Mouse (Mus musculus) embryo, embryonic 11 days (tissue): ENCODE results near the gene Zfp36l3.
A peak's percentile ranks its signal among the peaks of the same experiment; 100 is the strongest.
"Not testable (repeated sequence)": the region's sequence is repeated elsewhere in the genome, so short reads cannot be mapped to it uniquely, and the experiment has no call there.

Experiments
- DNase-seq: peaks from one replicate; pipeline ENCODE4 v3.0.0-alpha.2; 2015

Zfp36l3 gene

GRCm38 (mm10) chrX:53776276-53776675 is at the start of gene Zfp36l3:
Zfp36l3 (minus strand) TSS chrX:53776394.
- no peak for DNase-seq

DNA sequence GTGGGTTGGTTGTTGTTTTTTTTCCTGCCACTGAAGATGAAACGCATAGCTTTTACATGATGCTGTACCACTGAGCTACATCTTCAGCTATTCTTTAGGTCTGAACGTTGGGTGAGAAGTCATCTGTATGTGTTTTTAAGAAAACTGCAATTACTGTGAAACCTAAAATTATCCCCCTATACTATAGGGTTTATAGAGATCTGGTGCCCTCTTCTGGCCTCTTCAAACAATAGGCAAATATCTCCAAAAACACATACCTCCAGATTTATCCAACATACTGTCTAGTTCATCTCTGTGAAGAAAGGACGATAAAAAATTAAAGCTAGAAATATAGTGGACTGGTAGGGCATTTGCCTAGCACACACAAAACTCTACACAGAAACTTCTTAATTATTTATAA is 22.9 kb upstream of the Zfp36l3 start:
- DNase-seq: peak; percentile 14

- not testable (repeated sequence) for DNase-seq
Observed at GRCm38 (mm10) chrX:53797519-53797918, 21.3 kb upstream of the Zfp36l3 start, which contains the start of gene Xlr. Xlr (minus strand) TSS chrX:53797706.

DNA sequence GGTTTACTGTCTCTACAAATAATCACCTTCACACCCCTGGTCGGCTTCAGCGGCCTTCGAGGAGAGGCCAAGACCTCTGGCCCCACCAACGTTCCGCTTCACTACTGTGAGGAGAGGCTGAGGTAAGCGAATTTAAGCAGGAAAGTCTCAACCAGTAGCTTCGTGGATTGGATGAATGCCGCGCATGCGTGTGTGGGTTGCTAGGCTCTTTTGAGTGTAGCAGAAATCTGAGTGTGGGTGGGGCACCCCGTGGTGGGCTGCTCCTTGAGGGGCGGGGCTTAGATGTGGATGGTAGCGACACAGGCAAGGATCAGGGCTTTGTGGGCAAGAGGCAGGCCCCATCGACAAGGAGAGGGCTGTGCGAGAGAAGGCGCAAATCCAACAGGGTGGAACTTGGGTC is 18.5 kb downstream of the Zfp36l3 start, which contains the start of gene 1700013H16Rik:
Gene 1700013H16Rik, minus strand, starts transcription at position 96 of the 400 bp plus-strand sequence.
- DNase-seq: no peak

GRCm38 (mm10) chrX:53752851-53753250 is 23.3 kb downstream of the Zfp36l3 start:
- no peak for DNase-seq

DNA sequence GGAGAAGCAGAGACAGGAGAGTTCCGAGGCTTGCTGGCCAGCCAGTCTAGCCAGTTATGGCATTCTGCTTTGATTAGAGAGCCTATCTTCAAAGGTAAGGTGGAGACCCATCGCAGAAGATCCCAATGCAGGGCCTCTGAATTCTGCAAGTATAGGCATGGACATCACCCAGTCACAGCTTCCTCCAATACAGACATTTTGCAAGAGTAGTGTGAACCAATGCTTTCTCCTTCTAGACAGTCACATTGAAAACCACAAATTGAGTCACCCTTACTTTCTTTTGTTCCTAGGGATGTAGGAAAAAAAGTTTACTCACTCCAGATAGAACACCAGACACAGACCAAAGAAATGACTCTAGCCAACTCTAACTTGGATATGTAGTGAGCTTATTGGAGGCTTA is 47.2 kb downstream of the Zfp36l3 start:
- DNase-seq: no peak

DNA sequence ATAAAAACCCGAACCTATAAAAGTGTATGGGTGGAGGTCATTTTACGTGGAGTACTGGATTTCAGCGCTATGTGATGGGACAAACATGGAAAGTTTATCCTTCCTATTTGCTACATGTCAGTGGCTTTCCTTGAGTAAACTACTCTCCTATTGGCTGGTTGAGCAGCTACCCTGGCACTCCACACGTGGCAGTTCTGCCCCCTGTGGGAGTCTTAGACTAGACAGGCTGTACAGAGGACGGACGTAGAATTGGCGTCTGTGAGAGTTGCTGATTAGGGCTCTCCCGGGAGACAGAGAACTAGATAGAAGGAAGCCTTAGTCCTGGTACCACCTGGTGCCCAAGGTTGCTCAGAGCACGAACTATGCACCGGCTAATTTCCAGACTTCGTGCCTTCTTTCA is 51.6 kb downstream of the Zfp36l3 start, which contains the start of gene 4930502E18Rik:
Gene 4930502E18Rik, plus strand, starts transcription at position 231 of the 400 bp plus-strand sequence.
- no peak for DNase-seq
